Mouse (Mus musculus) lung, adult 2 months (tissue): Measurements from ENCODE around the gene Osbp2.

Experiments
- CTCF ChIP-seq: fragments of 200-500 bp; IDR thresholded peaks from 2 replicates; pipeline ENCODE4 v1.5.1; 2011; ENCODE audit warnings: mild to moderate bottlenecking, low read length, control low read depth; ENCODE audit not compliant: insufficient read depth
- POLR2A ChIP-seq: fragments of 200-500 bp; IDR thresholded peaks from 2 replicates; pipeline ENCODE4 v1.6.1; 2011; ENCODE audit warnings: low read depth, mild to moderate bottlenecking, control low read depth, low read length, borderline replicate concordance; ENCODE audit errors: extremely low read depth

GRCm38 (mm10) chr11:3887331-3887730 lies 23.6 kb upstream of the Osbp2 start:
- TF ChIP-seq CTCF (no peak), POLR2A (no peak)
